Mouse (Mus musculus) gonadal fat pad, adult 2 months (tissue): ENCODE results near the gene Mapre3. TPM values are rescaled to one million over a fixed set of nuclear protein-coding genes. Genes with fewer than 3 reads are reported as not detected.
"Not testable (repeated sequence)": the region's sequence is repeated elsewhere in the genome, so short reads cannot be mapped to it uniquely, and the experiment has no call there.

ENCODE experiments used
- DNase-seq: peaks from one replicate; pipeline ENCODE4 v3.0.0-alpha.2; 2012; ENCODE audit warnings: low read depth
- polyA plus RNA-seq: library from polyadenylated mRNA; depleted of rRNA; stranded (reverse); fragments of >200 nt; gene quantifications from 2 replicates; pipeline ENCODE4 v1.2.3, GENCODE M21; 2012

The Mapre3 gene
- polyA plus RNA-seq, 1 experiment = 31.4 TPM

DNA sequence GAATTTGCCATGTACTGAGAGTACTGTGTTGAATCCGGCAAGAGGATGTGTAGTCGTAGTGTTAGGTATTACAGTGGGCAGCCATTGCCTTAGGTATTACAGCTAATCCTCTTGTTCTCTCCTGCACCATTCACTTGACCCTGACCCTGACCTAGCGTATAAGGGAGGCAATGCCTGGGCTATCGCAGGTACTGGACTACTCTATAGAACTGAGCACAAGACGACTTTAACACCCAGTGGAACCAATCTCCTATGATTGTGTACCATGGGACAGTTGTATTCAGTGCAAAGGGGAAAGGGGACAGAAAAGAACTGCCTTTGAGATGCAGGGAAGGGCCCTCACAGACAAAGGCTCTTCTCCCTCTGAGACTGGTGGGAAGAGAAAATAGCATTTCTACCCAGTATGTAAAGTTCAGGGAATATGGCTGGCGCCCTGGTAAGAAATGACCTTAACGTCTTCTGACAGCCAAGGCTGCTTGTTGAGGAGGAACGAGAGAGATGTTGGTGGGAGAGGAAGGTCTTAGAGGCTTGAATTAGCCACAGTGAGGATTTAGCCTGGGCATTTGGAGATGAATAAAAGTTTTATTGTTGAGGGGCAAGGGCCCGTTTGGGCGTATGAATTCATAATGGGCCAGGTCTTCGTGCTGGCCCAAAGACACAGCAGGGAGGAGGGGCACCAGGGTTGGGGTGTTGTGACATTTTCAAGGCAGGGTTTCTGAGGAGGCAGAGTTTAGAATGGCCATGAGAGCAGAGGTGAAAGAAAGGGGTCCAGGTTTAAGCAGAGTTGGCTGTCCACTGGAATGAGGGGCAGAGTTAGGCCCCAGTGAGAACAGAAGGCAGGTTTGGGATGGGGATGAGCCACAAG, 9.9 kb downstream of the Mapre3 start:
- no peak for DNase-seq

- DNase-seq = no peak
Measured at GRCm38 (mm10) chr5:30825166-30825565, 10.7 kb downstream of the Mapre3 start.

GRCm38 (mm10) chr5:30825821-30826220, 11.4 kb downstream of the Mapre3 start:
- DNase-seq = no peak

DNA sequence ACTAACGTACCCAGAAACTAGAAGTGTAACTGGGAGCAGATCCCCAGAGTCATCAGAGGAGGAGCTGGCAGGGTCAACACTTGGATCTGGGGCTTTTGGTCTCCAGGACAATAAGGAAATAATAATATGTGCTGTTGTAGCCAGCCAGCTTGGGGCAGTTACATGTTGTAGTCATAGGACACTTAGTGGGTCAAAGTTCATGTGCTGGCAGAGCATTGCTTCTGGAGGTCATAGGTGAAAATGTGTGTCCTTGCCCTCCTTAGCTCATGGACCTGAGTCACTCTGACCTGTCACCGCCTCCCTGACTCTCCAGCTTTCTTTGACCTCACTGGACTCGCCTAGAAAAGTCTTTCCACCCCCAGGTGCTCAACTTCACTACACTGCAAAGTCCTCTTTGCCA, 19.0 kb downstream of the Mapre3 start:
- no peak for DNase-seq

DNA sequence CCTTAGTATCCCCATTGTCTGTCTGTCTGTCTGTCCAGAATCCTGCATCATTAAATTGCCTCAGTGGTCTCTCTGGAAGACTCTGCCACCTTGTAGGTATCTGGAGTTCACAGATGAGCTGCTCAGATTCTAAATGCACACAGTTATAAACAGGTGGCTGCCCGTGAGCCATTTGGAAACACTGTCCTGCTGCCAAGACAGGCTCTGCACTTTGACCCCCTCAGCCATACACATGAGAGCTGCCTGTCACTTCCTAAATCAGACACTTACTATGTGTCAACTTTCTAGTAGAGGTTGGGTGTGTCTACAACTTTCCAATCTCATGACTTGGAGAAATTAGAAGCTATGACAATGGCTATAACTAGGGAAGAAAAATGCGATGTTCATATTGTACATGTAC, 25.3 kb downstream of the Mapre3 start:
- no peak for DNase-seq

DNA sequence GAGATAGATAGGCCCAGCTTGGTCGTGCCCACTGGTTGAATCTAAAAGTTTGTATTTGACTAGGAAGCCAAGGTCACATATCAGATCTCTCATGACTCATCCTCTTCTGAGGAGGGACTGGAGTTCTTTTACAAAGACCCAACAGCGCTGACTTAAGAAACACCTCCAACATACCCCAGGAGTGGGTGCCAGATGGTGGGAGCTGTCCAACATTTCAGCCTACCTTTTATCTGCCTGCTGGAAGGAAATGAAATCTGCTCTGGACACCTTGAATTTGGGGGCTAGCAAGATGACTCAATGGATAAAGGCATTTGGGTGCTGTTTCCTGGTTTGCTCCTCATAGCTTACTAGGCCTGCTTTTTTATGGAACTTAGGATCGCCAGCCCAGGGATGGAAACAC, 27.5 kb downstream of the Mapre3 start:
- DNase-seq = no peak

GRCm38 (mm10) chr5:30849891-30850555, 35.6 kb downstream of the Mapre3 start:
- no peak for DNase-seq

DNA sequence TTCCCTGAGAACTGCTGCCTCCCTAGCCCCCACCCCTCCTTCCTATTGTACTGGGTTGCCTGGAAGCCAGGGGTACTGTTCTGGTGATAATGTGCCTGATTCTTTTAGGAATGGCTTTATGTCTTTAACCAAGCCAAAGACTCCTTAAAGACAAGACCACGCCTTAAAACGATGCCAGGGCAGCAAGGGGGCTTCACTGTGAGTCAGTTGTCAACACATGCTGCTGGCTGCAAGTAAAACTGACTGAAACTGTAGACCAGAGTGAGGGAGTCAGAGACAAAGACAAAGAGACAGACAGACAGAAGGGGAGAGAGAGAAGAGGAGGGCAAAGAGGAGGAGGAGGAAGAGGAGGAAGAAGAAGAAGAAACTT, 36.1 kb downstream of the Mapre3 start:
- DNase-seq = no peak

- no peak for DNase-seq
Measured at GRCm38 (mm10) chr5:30853522-30853921, 39.1 kb downstream of the Mapre3 start.

DNA sequence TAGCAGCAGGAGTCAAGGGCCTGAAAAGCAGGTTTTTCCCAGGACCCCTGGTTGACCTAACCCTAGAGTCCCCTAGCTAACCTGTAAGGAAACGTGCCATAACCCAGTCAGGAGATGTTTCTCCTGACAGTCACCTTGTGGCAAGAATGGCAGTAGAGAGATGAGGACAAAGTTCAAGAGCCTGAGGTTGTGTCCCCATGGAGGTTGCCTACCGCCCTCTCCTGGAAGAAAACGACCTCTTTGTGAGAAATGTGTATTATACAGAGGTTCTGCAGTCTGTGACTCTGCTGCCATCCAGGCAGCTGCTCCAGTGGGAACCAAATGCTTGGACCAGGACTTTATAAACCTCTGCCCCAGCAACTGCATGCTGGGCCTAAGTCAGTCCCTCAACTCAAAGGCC, 41.2 kb downstream of the Mapre3 start:
- DNase-seq = no peak

GRCm38 (mm10) chr5:30856124-30856523, 41.7 kb downstream of the Mapre3 start:
- DNase-seq = no peak

DNA sequence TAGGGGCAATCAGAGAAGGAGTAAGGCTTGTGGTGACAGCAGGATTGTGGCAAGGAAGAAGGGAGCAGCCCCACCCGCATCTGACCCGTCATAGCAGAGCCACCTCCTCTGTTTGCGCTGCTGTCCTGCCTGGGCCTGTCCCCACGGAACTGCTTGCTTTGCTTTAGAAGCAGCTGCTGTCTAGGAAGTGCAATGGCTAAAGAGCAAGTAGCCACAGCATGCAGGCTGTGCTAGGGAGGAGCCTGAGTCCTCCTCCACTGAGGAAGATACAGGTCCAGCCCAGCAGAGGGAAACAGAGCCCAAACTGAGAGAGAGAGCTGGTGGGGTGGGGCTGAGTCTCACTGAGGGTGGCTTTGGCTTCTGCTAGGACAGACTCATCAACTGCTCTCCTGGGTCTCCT, 49.4 kb downstream of the Mapre3 start:
- DNase-seq = no peak

DNA sequence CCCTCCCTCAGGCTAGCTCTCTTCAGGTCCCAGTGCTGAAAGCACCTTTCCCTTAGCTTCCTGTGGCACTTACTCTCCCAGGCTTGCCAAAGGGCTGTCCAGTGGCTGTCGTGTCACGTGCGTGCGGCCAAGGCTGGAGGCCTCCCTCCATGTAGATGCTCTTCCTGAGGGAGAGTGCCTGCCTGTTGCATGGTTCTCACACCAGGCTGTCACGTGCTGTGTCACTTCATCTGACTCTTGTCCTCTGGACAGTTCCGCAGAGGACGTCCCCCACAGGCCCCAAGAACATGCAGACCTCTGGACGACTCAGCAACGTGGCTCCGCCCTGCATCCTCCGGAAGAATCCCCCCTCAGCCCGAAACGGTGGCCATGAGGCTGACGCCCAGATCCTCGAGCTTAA, 49.9 kb downstream of the Mapre3 start:
- no peak for DNase-seq

GRCm38 (mm10) chr5:30866871-30867270, 52.4 kb downstream of the Mapre3 start:
- no peak for DNase-seq

GRCm38 (mm10) chr5:30867712-30868111, 53.3 kb downstream of the Mapre3 start, which contains the start of gene Tmem214:
Tmem214 (plus strand) TSS chr5:30868012.
- no peak for DNase-seq

DNA sequence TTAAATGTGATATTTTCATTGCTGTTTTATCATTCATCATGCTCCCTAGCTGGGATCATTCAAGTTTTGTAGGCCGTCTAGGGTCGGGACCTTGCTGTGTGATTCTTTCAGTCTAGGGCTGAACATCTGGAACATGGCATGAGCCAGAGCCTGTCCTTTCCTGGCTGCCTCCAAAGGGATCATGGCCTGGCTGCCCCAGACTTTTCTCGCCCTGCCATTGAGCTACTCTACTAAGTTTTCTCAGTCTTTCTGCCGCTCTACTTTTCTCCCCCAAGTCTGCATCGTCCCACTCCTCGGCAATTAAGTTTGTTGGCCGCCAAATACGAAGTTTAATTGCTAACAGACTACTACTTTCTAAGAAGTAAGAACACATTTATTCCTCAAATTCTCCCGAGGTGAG, 54.5 kb downstream of the Mapre3 start:
- DNase-seq = no peak

DNA sequence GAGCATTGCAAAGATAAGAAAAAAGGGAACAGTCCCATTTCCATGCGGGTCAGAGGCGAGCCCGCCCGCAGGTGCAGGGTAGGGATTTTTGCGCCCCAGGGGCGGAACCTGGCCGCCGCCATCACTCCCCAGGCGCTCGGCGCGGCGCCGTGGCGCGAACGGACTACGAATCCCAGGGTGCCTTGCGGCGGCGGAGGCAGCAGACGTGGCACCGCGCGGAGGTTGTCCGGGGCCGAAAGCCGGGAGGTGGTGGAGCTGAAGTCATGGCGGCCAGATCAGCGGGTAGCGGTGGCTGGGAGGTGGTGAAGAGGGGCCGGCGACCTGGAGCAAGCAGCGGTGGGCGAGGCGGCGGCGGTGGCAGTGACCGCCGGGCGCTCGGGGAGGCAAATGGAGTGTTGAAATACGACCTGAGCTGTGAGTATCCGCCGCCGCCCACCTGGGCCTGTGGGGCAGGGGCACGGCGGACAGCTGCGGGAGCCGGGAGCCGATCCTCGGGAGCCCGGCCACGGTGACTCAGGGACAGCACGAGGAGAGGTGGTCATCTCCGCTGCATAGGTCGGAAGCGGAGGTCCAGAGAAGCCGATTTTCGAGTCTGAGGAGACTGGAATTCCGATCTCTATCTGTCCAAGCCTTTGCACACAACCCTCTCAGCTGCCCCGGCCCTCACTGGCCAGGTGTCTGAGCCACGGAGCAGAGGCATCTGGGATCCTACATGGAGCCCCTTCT, 55.1 kb downstream of the Mapre3 start:
- DNase-seq = no peak

DNA sequence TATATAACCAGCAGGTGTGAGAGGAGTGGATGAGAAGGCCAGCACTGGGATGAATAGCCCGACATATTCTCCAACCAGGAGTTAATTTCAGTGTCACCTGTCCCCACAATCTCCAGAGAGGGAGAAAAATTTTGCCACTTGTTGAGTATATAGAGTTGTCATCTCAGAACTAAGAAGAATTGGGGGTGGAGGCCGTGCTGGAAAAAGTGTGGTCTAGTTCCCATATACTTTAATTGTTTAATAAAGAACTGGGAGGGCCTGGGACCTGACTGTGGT, 55.6 kb downstream of the Mapre3 start:
- DNase-seq = no peak

DNA sequence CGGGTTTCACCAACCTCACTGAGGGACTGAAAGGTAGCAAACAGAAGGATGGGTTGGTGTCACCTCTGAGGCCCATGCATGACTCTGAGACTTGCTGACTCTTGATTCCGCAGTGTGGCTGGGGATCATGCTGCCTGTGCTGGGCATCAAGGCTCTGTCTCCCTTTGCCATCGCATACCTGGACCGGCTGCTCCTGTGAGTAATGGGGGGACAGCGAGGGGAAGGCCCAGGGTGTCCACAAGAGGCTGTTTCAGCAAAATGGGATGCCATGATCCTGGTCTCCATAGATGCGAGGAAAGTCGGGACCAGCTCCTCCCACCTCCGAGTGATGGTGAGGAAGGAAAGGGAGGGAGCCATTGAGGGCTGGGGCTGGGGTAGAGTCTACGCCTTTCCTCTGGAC, 58.1 kb downstream of the Mapre3 start:
- DNase-seq = no peak

DNA sequence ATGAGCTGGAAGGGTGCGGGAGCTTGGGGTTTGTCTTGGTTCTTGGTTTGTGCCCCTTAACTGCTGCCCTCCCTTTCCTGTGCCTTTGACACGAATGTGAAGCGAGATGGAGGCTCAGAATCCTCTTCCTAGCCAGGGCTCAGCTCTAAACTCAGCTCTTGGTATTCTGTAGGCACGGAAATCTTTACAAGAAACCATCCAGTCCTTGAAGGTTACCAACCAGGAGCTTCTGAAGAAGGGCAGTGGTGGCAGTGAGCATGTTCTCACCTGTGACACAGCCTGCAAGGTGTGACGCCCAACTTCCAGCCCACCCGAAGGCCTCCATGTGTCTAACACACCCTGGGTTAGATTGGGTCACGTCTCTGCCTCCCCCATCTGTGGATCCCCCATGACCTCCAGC, 59.9 kb downstream of the Mapre3 start:
- DNase-seq = no peak

- no peak for DNase-seq
Measured at GRCm38 (mm10) chr5:30878616-30879015, 64.2 kb downstream of the Mapre3 start.

GRCm38 (mm10) chr5:30879347-30879943, 65.0 kb downstream of the Mapre3 start:
- DNase-seq = no peak

DNA sequence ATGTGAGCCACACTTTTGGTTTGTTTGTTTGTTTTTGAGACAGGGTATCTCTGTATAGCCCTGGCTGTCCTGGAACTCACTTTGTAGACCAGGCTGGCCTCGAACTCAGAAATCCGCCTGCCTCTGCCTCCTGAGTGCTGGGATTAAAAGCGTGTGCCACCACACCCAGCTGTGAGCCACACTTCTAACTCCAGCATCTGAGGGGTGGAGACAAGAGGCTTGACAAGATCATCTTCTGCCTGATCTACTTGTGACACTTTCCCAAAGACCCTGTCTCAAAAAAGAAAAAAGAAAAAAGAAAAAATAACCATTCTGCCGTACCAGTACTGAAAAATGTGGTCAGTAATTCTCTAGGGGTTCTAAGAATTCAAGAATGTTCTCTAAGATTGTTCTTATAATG, 67.4 kb downstream of the Mapre3 start:
- not testable (repeated sequence) for DNase-seq
